Mouse (Mus musculus) heart, embryonic 14.5 days (tissue): Measurements from ENCODE around the gene Khdrbs1. TPM values are rescaled to one million over a fixed set of nuclear protein-coding genes. Genes with fewer than 3 reads are reported as not detected.
"Not testable (repeated sequence)": the region's sequence is repeated elsewhere in the genome, so short reads cannot be mapped to it uniquely, and the experiment has no call there.

Source experiments
- ATAC-seq: fragments of 200-750 bp; cut with Nextera tagmentation; 2 replicates; pipeline ENCODE4 v1.8.0; 2017; ENCODE audit warnings: low read depth, moderate TSS enrichment; ENCODE audit not compliant: insufficient number of reproducible peaks, insufficient read depth, low FRiP score
- H3K27ac ChIP-seq, 2 experiments: fragments of 200-500 bp in 1 of 2; fragments of 300-500 bp in 1 of 2; sonication (generic) in 1 of 2; replicated peaks in 1 of 2; 2 replicates each; pipeline ENCODE4 v1.5.1; 2012 to 2014; ENCODE audit warnings: low read depth in 2 of 2, low read length in 2 of 2, control low read depth in 1 of 2, mild to moderate bottlenecking in 1 of 2, mixed read lengths in 1 of 2; ENCODE audit not compliant: control insufficient read depth in 1 of 2, insufficient read depth in 1 of 2
- H3K27me3 ChIP-seq: fragments of 300-500 bp; sonication (generic); 2 replicates; pipeline ENCODE4 v1.6.1; 2014; ENCODE audit warnings: mild to moderate bottlenecking, low read length, control low read depth; ENCODE audit not compliant: control insufficient read depth, insufficient read depth
- H3K36me3 ChIP-seq: fragments of 300-500 bp; sonication (generic); 2 replicates; pipeline ENCODE4 v1.6.1; 2014; ENCODE audit warnings: mild to moderate bottlenecking, control low read depth, low read length, mixed read lengths; ENCODE audit not compliant: control insufficient read depth, insufficient read depth
- H3K4me1 ChIP-seq, 2 experiments: fragments of 200-500 bp in 1 of 2; fragments of 300-500 bp in 1 of 2; sonication (generic) in 1 of 2; 2 replicates each; pipeline ENCODE4 v1.6.1; 2012 to 2014; ENCODE audit warnings: low read length in 2 of 2, control low read depth in 1 of 2, mixed read lengths in 1 of 2; ENCODE audit not compliant: control insufficient read depth in 2 of 2, insufficient read depth in 2 of 2
- H3K4me2 ChIP-seq: fragments of 300-500 bp; sonication (generic); 2 replicates; pipeline ENCODE4 v1.6.1; 2014; ENCODE audit warnings: mild to moderate bottlenecking, low read length
- H3K4me3 ChIP-seq, 2 experiments: fragments of 200-500 bp in 1 of 2; fragments of 300-500 bp in 1 of 2; sonication (generic) in 1 of 2; 2 replicates each; pipeline ENCODE4 v1.5.1; 2012 to 2014; ENCODE audit warnings: low read length in 2 of 2, mild to moderate bottlenecking in 2 of 2, control low read depth in 1 of 2, low read depth in 1 of 2, moderate library complexity in 1 of 2; ENCODE audit not compliant: control insufficient read depth in 1 of 2, insufficient read depth in 1 of 2
- H3K9ac ChIP-seq: fragments of 300-500 bp; sonication (generic); 2 replicates; pipeline ENCODE4 v1.6.1; 2014; ENCODE audit warnings: mild to moderate bottlenecking, low read length
- H3K9me3 ChIP-seq: fragments of 300-500 bp; sonication (generic); 2 replicates; pipeline ENCODE4 v1.6.1; 2016; ENCODE audit warnings: low read length, control low read depth; ENCODE audit not compliant: control insufficient read depth
- WGBS: fragments of 180-500 bp; shearing (Covaris S2); extraction: QIAGEN DNeasy Blood & Tissue Kit; methylation state at CpG from one replicate; pipeline ENCODE4 v1.1.7; 2014; 5-methylcytosine and 5-hydroxymethylcytosine counted together
- polyA plus RNA-seq: library from polyadenylated mRNA; unstranded; fragments of >200 nt; fragmentation: Nextera tagmentation; extraction: Ambion mirVana; gene quantifications from 2 replicates; pipeline ENCODE4 v1.2.1, GENCODE M21; 2014

Gene Khdrbs1
- polyA plus RNA-seq, 1 experiment from 2014 or later, result 74.0 TPM

GRCm38 (mm10) chr4:129765351-129765750 lies 23.2 kb upstream of the Khdrbs1 start:
- Histone ChIP-seq H3K27me3 (no peaks in the 10 kb centered on the region), H3K9me3 (no peaks in the 10 kb centered on the region), H3K36me3 (no peaks in the 10 kb centered on the region), H3K9ac (no peak overlapping the region), H3K4me3 (no peak overlapping the region), H3K27ac (no peak overlapping the region), H3K4me2 (no peak overlapping the region), H3K4me1 (no peaks in the 10 kb centered on the region)
- WGBS, result 83% methylated on average over 3 of the region's 3 CpGs
- no peak for ATAC-seq

- H3K9me3 ChIP-seq, H3K9ac ChIP-seq, H3K36me3 ChIP-seq, H3K4me2 ChIP-seq, H3K27me3 ChIP-seq, H3K4me1 ChIP-seq, ATAC-seq, H3K27ac ChIP-seq, H3K4me3 ChIP-seq: not testable (repeated sequence)
- 67% methylated on average over 1 of the region's 1 CpGs for WGBS
Measured at GRCm38 (mm10) chr4:129762496-129762895, 20.4 kb upstream of the Khdrbs1 start.

GRCm38 (mm10) chr4:129761606-129762005 lies 19.5 kb upstream of the Khdrbs1 start:
- H3K9me3 ChIP-seq, result no peaks in the 10 kb centered on the region
- 86% methylated on average over 12 of the region's 12 CpGs for WGBS
- no peaks in the 10 kb centered on the region for H3K27me3 ChIP-seq
- no peak overlapping the region for H3K4me3 ChIP-seq
- no peak overlapping the region for H3K9ac ChIP-seq
- H3K4me2 ChIP-seq, result no peak overlapping the region
- ATAC-seq, result no peak
- H3K27ac ChIP-seq, result no peak overlapping the region
- no peaks in the 10 kb centered on the region for H3K36me3 ChIP-seq
- no peaks in the 10 kb centered on the region for H3K4me1 ChIP-seq

GRCm38 (mm10) chr4:129755455-129755854 lies 13.4 kb upstream of the Khdrbs1 start:
- H3K36me3 ChIP-seq, result no peaks in the 10 kb centered on the region
- H3K27me3 ChIP-seq, result no peaks in the 10 kb centered on the region
- no peak for ATAC-seq
- H3K4me3 ChIP-seq, result no peak overlapping the region
- no peak overlapping the region for H3K27ac ChIP-seq
- WGBS, result 78% methylated on average over 1 of the region's 1 CpGs
- no peaks in the 10 kb centered on the region; a peak in 1 of 4 replicates for H3K4me1 ChIP-seq
- no peaks in the 10 kb centered on the region for H3K9me3 ChIP-seq
- no peak overlapping the region for H3K9ac ChIP-seq
- H3K4me2 ChIP-seq, result no peak overlapping the region

- no peaks in the 10 kb centered on the region for H3K27me3 ChIP-seq
- no peak overlapping the region for H3K27ac ChIP-seq
- H3K4me2 ChIP-seq, result no peak overlapping the region
- no peak overlapping the region for H3K9ac ChIP-seq
- 67% methylated on average over 3 of the region's 3 CpGs for WGBS
- no peak for ATAC-seq
- no peak overlapping the region for H3K4me3 ChIP-seq
- no peaks in the 10 kb centered on the region; a peak in 1 of 4 replicates for H3K4me1 ChIP-seq
- no peaks in the 10 kb centered on the region for H3K9me3 ChIP-seq
- no peaks in the 10 kb centered on the region for H3K36me3 ChIP-seq
Measured at GRCm38 (mm10) chr4:129754742-129755141, 12.6 kb upstream of the Khdrbs1 start.

GRCm38 (mm10) chr4:129750430-129750829 lies 8.3 kb upstream of the Khdrbs1 start:
- Histone ChIP-seq H3K4me1 (peaks cover 0 to 2% of the 10 kb centered on the region in 2 experiments; a peak in 1 of 4 replicates), H3K9ac (no peak overlapping the region), H3K4me2 (no peak overlapping the region), H3K4me3 (no peak overlapping the region), H3K36me3 (no peaks in the 10 kb centered on the region), H3K27ac (no peak overlapping the region), H3K9me3 (no peaks in the 10 kb centered on the region), H3K27me3 (no peaks in the 10 kb centered on the region)
- WGBS, result 30% methylated on average over 5 of the region's 5 CpGs
- ATAC-seq, result no peak

- Histone ChIP-seq H3K27ac (no peak overlapping the region), H3K4me2 (no peak overlapping the region), H3K4me1 (peaks cover 4 to 11% of the 10 kb centered on the region in 2 experiments), H3K36me3 (no peaks in the 10 kb centered on the region), H3K27me3 (no peaks in the 10 kb centered on the region), H3K9me3 (no peaks in the 10 kb centered on the region), H3K9ac (no peak overlapping the region), H3K4me3 (no peak overlapping the region)
- no peak for ATAC-seq
- WGBS, result 84% methylated on average over 3 of the region's 3 CpGs
Measured at GRCm38 (mm10) chr4:129746591-129746990, 4.5 kb upstream of the Khdrbs1 start.

GRCm38 (mm10) chr4:129746106-129746505 lies 4.0 kb upstream of the Khdrbs1 start:
- H3K4me2 ChIP-seq, result no peak overlapping the region
- no peaks in the 10 kb centered on the region for H3K9me3 ChIP-seq
- H3K36me3 ChIP-seq, result no peaks in the 10 kb centered on the region
- no peak overlapping the region for H3K4me3 ChIP-seq
- no peak overlapping the region for H3K27ac ChIP-seq
- 85% methylated on average over 1 of the region's 1 CpGs for WGBS
- no peak overlapping the region for H3K9ac ChIP-seq
- ATAC-seq, result no peak
- H3K27me3 ChIP-seq, result no peaks in the 10 kb centered on the region
- H3K4me1 ChIP-seq, result peaks cover 4 to 11% of the 10 kb centered on the region in 2 experiments
